Mouse (Mus musculus) heart, postnatal 0 days (tissue): Measurements from ENCODE around the gene Cd80.

ENCODE experiments used
- CTCF ChIP-seq: IDR thresholded peaks from 2 replicates; pipeline ENCODE4 v1.5.1; 2016; ENCODE audit warnings: antibody characterized with exemption, control low read depth, low read depth
- EP300 ChIP-seq: IDR thresholded peaks from 2 replicates; pipeline ENCODE4 v1.6.1; 2016; ENCODE audit warnings: antibody characterized with exemption, low read depth

GRCm38 (mm10) chr16:38475681-38476311 is 20.4 kb downstream of the Cd80 start:
- TF ChIP-seq CTCF, result no peak
- no peak for TF ChIP-seq EP300
